Mouse (Mus musculus): ENCODE data around the gene Myo6.

The Myo6 gene

DNA sequence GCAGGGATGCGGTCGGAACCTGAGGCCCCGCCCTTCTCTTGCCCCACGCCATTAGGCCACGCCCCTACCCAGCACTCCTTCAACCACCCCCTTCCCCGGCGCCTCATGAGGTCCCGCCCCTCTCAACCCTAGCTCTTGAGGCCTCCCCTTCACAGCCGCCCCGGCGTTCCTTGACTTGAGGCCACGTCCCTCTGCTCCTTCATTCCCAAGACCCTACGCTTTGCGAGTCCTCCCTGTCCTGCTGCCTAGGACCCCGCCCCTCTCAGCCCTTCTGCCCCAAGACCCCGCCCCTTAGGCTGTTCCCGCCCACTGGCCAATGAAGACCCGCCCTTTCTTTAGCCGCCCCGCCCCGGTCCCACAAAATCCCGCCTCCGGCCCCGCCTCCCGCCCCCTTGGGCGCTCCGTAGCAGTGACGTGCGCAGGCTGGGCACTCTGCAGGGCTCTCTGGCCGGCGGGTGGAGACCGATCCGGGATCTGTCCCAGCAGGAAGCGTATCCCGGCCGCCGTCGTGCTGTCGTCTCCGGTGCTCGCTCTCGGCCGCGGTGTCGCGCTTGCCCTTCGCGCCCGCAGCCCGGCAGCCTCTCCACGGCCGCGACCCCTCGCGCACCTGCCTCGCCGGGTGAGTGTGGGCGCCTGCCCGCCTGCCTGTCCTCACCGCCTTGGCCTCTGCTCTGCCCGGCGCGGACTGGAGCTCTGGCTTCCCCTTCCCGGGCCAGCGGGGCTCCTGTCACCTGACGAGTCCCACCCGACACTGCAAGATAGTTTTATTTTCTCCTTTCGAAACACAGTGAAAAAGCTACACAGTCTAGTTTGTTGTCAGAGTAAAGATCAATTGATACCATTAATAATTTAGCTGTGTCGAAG is at the start of gene Myo6:
Gene Myo6, plus strand, starts transcription at position 421 of the 864 bp plus-strand sequence.
- DNase-seq, result peak; percentile 95

DNA sequence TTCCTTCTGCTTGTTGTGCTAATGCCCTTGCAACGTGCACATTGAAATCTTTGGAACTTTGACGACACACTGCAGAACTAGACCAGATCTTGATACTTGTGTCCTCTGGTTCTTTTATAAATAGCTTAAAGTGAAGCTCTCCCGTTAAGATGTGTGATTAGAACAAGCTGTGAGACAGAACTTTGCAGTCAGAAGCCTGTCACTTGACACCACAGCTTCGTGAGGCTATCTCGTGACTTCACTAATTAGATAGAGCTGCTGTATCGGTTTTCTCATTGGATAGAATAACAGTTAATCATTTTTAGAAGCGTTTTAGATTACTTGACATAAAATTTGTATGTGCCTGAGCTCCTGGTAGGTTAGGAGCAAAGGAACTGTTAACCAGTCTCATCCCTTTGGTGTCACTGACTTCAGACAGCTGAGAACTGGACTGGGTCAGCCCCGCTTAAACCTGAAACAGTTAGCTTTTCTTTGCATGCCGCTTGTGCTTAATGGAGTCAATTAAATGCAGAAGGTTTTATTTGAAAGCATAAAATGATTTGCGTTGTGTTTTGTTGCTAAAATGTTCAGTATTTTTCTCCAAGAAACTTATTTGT is 18.7 kb upstream of the Myo6 start:
- DNase-seq, result no peak

DNA sequence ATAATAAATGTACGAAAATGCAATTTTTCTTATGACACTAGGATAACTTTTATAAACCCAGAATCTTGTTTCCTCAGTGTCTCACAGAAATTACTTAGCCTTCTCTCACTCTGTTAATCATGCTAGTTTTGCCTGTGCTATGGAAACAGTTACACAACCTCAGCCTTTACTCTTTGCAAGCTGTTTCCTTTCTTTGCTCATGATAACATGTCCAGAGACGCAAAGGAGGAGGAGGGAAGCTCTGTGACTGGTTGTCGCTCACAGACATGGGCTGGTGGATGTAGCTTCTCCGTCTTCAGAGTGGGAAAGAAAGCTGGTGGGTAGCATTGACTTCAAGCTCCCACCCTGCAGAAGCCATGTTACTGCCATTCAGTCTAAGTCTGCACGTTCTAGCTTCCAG is 15.2 kb upstream of the Myo6 start:
- no peak for DNase-seq

DNA sequence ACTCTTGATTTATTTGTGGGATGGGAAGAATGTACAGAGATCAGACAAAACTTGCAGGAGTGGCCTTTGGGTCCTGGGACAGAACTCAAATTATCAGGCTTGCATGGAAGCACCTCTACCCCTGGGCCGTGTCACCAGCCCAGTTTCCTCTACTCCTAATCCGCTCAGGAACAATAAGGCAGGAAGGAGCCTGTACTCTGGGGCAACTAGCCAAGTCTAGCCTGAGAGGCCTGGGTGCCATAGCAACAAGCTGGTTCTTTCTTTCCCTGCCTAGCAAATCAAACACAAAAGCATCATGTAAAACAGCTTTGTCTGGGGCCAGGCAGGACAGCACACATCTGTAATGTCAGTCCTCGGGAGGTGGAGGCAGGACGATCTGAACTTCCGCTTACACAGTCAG is 9.6 kb upstream of the Myo6 start:
- DNase-seq, result peak; percentile 55

DNA sequence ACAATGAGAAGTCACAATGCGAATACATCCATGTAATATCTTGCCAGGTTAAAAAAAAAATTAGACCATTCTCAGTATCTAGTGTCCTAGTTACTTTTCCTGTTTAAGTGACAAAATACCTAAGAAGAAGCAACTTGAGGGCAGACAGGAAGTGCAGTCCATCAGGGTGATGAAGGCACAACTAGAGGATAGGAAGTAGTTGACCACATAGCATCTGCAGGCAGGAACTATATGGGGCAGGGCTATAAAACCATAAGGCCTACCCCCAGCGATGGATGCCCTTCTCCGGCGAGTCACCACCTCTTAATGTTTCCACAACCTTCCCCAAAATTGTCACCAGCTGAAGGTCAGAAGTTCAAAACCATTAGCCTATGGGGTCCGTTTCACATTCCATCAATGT is 8.1 kb upstream of the Myo6 start:
- DNase-seq, result no peak

DNA sequence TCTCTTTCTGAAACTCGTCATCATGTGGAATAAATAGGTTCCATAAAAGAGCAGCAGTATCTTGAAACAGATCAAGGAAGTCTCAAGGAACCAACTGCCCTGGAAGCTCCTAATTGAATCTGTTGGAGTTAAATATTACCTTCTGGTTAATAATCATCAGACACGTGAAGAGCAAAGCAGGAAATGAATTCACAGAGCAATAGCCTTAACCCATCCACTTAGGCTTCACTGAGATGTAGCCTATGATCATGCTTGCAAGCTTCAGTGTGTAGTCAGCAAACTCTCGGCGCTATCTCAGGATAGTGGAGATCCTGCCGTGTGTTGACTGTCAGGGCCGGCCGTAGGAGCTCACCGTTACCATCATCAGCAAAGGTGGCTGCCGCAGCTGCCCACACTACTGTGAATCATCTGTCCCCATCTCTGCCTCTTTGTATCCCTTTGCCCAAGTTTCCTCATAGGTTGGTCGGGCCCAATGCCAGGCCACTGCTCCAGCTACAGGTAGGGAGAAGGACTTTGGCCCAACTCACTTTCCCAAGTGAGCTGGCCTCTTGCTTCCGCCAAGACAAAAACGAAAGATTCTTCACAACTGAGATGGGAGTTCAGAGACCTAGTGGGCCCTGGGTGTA is 6.9 kb upstream of the Myo6 start:
- DNase-seq, result no peak

DNA sequence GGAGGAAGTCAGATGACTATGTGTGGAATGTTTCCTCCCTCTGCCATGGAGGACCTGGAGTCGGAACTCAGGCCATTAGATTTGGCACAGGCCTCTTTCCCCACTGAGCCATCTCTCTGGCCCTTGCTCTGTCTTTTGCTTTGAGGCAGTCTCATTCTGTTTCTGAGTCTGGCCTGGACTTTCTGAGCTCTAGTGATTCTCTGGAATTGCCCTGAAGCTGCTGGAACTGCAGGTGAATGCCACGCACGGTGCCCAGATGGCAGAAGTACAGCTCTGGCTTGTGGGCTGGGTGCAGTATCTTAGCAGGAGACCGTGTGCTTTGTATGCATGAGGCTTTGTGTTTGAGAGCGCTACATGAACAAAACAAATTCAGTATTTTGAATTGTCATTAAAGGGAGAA is 5.9 kb upstream of the Myo6 start:
- DNase-seq, result no peak

DNA sequence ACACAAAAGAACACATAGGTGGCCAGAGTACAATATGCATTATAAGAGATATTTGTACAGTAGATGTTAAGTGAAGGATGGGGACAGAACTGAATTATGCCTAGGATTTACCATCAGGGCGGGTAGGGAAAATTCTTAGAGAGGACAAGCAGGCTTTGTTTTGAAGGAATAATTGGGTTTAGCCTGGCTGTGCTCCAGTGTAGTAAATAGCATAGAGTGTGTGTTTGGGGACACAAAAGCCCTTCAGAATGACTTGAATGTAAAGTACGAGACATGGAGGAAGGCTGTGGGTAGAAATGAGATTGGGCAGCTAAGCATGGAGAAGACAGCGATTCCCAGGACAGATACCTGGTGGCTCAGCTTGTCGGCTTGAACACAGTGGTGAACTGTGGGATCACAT is 3.4 kb upstream of the Myo6 start:
- no peak for DNase-seq

DNA sequence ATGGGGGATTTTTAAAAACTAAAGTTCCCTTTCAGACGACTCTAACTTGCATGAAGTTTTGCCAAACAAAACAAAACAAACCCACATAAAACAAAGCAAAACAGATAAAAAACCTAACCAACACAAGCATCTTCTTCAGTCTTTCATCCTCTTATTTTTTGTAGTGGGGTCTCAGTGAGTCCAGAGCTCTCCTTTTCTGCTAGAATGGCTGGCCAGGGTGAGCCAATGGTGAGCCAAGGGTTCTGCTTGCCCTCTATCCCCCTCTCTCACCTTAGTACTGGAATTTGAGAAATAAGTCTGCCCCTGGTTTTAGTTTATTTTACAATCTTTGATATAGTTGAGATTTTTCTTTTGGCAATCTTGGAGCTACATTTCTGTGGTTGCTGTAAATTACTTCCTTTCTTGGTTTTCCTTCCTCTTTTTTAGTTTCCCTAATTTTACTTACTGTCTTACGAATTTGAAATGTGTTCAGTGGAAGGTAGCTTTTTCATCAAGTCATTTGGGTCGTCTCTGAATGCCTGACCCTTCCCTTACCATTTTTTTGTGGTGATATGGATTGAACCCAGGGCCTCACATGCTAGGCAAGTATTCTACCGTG is 1.6 kb upstream of the Myo6 start:
- DNase-seq, result no peak

DNA sequence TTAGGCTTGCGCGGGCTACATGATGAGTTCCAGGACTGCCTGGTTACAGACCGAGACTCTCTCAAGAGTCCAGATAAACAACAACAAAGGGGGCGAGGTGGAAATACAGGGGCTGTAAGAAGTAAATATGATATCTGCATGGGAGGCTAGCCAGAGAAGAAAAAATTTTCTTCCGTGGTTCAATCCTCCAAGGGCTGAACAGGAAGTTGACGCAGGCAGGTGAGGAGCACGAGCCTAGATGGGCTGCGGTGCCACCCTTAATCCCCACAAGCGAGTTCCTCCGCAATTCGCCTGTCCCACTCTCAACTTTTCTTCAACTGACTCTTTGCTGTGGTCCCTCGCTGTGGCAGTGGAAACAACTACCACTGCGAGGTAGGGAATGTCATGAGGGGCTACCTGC is 640 bp upstream of the Myo6 start:
- DNase-seq, result no peak

DNA sequence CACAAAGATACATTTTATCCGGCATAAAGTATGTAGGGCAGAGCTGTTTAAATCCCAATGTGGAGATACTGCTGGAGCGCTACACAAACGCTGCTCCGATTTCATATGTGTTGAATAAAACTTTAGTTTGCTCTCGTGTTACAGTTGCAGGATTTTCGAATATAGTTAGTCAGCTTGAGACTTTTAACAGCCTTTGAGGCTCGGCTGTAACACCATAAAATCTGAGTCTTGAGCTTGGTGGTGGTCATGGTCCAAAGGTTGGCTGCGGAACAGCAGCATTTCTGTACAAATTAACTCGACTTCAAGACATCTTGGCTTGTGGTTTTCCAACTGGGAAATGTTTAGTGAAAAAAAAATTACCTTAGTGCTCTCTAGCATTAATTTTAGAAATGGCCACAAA is 859 bp downstream of the Myo6 start:
- no peak for DNase-seq

DNA sequence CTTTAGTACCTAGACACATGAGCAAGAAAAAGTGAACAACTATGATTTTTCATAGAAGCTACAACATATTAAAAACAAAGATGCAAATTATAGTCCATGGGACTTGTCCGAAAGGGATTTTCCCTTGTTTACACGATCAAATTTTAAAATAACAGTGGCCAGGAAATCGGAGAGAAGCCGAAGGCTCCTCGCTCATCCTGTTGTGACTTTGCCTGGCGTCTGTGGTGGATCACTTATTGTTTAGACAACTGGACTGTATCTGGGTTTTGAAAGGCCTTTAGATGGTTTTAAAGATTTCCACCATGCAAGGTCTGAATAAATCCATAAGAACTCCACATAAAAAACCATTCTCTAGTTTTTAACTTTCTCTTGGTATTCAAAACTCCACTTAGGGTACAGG is 1.6 kb downstream of the Myo6 start:
- no peak for DNase-seq

DNA sequence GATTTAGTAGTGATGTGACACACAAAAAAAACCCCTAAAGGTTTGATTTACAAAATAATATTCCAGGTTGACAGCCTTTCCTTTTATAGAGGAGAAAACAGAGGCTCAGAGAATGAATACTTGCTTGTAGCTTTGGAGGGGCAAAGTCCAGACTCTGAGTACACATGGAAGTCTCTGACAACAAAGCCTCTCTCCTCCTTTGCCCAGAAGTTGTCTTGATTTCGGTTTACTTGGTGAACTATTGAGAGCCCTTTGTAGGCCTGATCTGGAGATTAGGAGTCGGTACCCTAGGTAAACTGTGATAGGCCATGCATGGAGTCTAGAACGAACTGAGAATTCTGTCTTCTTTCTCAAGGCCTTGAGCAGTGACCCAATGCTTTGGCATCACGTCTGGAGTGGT is 2.3 kb downstream of the Myo6 start:
- no peak for DNase-seq

DNA sequence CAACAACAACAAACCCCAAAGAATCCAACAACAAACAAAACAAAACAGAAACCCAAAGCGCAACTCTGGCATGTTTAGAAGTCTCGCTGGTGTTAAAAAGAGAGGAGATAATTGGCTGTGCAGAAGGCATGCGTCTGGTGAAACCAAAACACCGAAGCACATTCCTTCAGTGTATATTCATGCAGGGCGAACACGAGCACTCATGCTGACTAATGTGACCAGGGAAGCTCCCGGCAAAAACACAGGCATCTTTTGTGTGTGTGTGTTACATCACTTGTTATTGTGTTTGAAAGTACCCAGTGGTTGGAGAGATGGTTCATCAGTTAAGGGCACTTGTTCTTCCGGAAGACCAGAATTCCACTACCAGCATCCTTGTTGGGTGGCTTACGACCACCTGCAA is 4.7 kb downstream of the Myo6 start:
- DNase-seq, result no peak

DNA sequence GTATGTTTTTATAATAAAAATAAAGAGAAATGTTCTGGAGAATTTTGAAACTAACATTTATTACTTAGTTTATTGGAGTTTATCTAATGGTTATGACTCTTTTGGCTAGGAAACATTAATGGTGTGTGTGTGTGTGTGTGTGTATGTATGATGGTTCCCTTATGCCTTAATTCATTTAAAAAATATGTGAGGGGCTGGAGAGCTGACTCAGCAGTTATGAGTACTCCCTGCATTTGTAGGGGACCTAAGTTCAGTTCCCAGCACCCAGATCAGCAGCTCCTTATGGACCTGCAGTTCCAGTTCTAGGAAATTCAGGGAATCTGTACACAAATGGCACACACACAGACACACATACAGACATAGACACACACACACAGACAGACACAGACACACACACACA is 6.4 kb downstream of the Myo6 start:
- no peak for DNase-seq

DNA sequence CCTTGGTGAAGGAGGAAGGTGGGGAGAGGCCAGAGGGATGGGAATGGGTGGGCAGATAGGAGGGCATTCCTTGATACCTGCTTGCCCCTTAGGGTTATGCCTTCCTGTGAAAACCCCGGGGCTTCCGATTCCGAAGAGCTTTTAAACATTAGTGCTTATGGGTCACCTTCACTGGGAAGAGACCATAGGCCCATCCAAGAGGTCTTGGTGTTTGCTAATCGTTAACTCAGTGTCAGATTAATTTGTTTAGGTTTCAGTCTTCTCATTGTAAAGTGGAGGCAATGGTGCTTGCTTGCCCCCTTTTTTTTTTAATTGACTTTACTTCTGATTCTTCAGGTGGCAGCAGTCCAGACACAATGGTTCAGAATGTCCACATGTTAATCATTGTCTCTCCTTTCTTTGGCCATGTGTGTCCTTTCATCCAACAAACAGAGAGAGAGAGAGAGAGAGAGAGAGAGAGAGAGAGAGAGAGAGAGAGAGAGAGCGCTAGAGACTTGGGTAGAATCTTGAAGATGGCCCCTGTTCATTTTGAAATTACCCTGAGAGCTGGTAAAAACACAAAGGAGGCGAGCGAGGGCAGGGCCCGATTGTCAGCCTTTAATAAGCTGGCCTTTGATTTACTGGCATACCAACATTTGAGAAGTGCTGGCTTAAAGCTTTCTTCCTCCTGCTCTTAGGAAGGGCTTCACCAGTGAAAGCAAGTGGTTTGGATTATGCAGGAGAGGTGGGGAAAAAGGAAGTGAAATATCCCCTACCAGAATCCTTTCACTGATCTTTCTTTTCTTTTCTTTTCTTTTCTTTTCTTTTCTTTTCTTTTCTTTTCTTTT is 7.8 kb downstream of the Myo6 start:
- no peak for DNase-seq

DNA sequence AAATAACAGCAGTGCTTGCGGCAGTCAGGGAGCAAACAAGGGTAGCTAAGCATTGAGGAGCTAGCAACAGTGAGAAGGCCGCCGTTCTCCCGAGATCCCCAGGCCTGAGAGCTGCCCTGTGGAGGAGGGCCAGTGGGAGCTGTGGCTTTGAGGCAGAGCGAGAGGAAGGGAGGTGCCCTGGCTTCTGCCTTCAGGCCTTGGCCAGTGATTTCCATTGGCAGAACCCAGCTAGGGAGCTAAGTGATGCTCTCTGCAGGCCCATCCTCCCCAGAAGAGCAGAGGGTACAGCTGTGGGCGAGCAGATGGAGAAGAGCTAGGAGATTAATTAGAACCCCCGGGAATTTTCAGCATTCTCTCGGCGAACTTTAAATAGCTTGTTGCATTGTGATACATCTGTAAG is 8.8 kb downstream of the Myo6 start:
- DNase-seq, result peak; percentile 31

DNA sequence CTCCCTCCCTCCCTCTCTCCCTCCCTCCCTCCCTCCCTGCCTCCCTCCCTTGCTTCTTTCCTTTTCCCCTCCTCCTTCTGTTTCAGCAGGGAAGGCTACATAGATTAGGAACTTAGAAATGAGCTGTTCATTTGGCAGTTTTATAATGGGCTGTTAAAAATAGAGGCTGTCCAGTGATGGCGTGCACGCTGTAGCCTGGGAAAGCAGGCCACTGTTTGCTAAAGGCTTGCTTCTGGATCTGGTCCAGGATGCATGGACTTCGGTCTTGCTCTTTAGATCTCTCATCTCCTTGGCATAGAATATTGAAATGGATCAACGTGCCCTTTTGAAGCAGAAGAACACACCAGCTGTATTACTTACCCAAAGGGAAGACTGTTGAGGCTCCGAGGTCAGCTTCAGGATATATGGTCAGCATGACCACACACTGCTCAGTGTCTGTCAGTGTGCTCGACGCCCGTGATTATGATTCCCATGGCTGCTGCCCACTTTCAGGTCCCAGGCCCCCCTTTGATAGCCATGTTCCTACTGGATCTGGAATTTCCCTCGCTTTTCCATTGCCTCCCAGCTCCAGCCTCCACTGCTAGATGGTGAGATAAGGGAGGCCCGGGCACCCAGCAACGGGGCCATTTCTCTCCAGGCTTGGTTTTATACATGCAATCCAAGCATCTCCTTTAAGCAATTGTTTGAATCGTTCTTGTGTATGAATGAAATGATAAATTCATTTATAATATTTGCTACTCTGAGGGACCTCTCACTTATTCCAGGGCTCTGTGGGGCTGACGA is 12.1 kb downstream of the Myo6 start:
- DNase-seq, result no peak

DNA sequence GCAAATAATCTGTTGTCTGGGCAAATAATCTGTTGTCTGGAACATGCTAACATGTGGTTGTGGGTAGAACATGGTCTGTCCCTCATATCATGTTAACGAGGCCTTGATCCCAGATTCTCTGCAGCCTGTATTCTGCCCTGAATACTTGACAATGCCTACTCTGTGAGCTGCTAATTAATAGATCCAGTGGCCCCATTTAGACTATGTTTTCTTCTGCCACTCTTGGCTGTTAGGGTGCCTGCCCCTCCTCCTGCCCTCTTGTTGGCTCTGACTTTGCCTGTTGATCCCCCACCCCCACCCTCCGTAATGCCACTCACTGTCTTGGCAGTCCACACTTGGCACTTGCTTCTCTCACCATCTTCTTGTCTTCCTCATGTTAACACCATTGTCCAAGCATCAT is 13.8 kb downstream of the Myo6 start:
- no peak for DNase-seq

DNA sequence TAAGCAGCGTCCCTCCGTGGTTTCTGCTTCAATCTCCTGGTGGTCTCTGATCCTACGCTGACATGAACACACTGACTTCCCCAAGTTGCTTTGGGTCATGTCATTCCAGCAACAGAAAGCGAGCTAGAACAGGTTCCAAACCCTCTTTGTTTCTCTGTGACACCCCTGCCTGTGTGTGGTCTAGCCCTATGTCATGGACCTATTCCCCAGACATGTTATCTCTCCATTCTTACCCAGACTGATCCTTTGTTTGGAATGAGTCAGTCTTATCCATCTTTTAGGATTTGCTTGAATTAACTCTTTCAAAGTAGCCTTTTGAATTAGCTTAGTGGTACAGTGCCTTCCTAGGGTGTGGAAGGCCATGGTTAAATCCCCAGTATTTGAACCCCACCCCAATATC is 14.9 kb downstream of the Myo6 start:
- no peak for DNase-seq

DNA sequence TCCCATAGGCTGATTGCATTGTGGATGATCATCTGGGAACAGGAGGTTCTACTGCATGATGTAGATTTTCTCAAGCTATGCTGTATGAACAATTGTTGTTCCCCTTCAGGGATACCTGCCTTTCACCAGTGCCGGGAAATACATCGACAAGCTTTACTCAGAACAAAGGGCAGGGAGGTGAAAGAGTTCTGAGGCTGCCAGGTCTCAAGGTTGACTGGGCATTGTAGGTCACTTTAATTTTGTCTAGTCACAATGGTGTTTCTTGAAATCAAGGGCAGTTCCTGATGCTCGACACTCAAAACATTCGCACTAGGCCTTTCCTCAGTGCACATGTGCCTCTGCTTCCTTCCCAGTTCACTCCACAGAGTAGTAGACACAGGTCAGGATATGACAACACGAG is 15.9 kb downstream of the Myo6 start:
- no peak for DNase-seq

DNA sequence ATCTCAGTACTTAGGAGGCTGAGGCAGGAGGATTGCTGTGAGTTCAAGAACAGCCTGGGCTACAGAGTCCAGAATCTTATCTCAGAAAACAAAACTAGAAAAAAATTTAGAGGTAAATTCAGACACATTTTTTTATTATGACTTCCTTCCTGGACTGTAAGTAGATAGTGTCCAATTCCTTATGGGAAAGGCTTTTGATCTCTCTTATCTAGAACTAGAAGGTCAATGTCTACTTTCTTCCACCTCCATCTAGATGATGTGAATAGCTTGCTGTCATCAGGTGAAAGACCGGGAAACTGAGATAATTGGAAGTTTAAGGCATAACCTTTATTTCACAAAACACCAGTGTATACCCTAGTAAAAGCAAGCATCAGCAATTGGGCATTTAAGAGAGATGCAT is 16.9 kb downstream of the Myo6 start:
- no peak for DNase-seq
